Mouse (Mus musculus): ENCODE data around the gene Hspa12a. TPM values are rescaled to one million over a fixed set of nuclear protein-coding genes. Genes with fewer than 3 reads are reported as not detected.
A peak's percentile ranks its signal among the peaks of the same experiment; 100 is the strongest.

Hspa12a gene
- total and polyA plus RNA-seq, 2 experiments from 2014 or later = 56.1 to 70.8 TPM

GRCm38 (mm10) chr19:58839345-58839744 is 104.1 kb downstream of the Hspa12a start:
- H3K9ac ChIP-seq (replicated peaks; ENCODE audit: low read length) = no peak overlapping the region
- no peak for ATAC-seq
- peaks cover 10% of the 10 kb centered on the region for H3K4me1 ChIP-seq (ENCODE audit: insufficient read depth, low read length)
- no peaks in the 10 kb centered on the region for H3K9me3 ChIP-seq (ENCODE audit: low read length)
- no peak overlapping the region for H3K27ac ChIP-seq
- H3K4me2 ChIP-seq (ENCODE audit: low read depth, low read length) = no peak overlapping the region
- WGBS = 40% methylated on average over 3 of the region's 3 CpGs
- H3K36me3 ChIP-seq (ENCODE audit: insufficient read depth, low read length) = no peaks in the 10 kb centered on the region
- no peak for DNase-seq (ENCODE audit: low spot score)
- TF ChIP-seq CTCF (IDR thresholded peaks at IDR 0.05; ENCODE audit: low read depth) = no peak
- H3K27me3 ChIP-seq (ENCODE audit: insufficient read depth, low read length) = no peaks in the 10 kb centered on the region
- H3K4me3 ChIP-seq (ENCODE audit: low read length) = no peak overlapping the region

GRCm38 (mm10) chr19:58838706-58839105 is 104.7 kb downstream of the Hspa12a start:
- 56% methylated on average over 9 of the region's 9 CpGs for WGBS
- H3K4me3 ChIP-seq (ENCODE audit: low read length) = no peak overlapping the region
- H3K9ac ChIP-seq (replicated peaks; ENCODE audit: low read length) = no peak overlapping the region
- peaks cover 10% of the 10 kb centered on the region for H3K4me1 ChIP-seq (ENCODE audit: insufficient read depth, low read length)
- no peaks in the 10 kb centered on the region for H3K9me3 ChIP-seq (ENCODE audit: low read length)
- DNase-seq (ENCODE audit: low spot score) = no peak
- no peaks in the 10 kb centered on the region for H3K27me3 ChIP-seq (ENCODE audit: insufficient read depth, low read length)
- H3K4me2 ChIP-seq (ENCODE audit: low read depth, low read length) = no peak overlapping the region
- no peak for ATAC-seq
- H3K27ac ChIP-seq = no peak overlapping the region
- TF ChIP-seq CTCF (IDR thresholded peaks at IDR 0.05; ENCODE audit: low read depth) = no peak
- H3K36me3 ChIP-seq (ENCODE audit: insufficient read depth, low read length) = no peaks in the 10 kb centered on the region

- Histone ChIP-seq H3K27ac (0 out of 2 replicates have a peak overlapping the region, but pooled peaks have one; percentile 2), H3K4me3 (ENCODE audit: low read length) (no peak overlapping the region), H3K4me2 (ENCODE audit: low read depth, low read length) (no peak overlapping the region), H3K9me3 (ENCODE audit: low read length) (no peaks in the 10 kb centered on the region), H3K4me1 (ENCODE audit: insufficient read depth, low read length) (peaks cover 13% of the 10 kb centered on the region), H3K36me3 (ENCODE audit: insufficient read depth, low read length) (no peaks in the 10 kb centered on the region), H3K27me3 (ENCODE audit: insufficient read depth, low read length) (no peaks in the 10 kb centered on the region), H3K9ac (replicated peaks; ENCODE audit: low read length) (no peak overlapping the region)
- 52% methylated on average over 13 of the region's 13 CpGs for WGBS
- DNase-seq (ENCODE audit: low spot score) (peak; percentile 36), ATAC-seq (no peak)
- TF ChIP-seq CTCF (IDR thresholded peaks at IDR 0.05; ENCODE audit: low read depth) = no peak
Observed at GRCm38 (mm10) chr19:58833639-58834180, 109.7 kb downstream of the Hspa12a start.

- DNase-seq (ENCODE audit: low spot score) (no peak), ATAC-seq (no peak)
- no peaks in the 10 kb centered on the region for H3K27me3 ChIP-seq (ENCODE audit: insufficient read depth, low read length)
- no peak overlapping the region for H3K27ac ChIP-seq
- no peak overlapping the region for H3K4me2 ChIP-seq (ENCODE audit: low read depth, low read length)
- TF ChIP-seq CTCF (IDR thresholded peaks at IDR 0.05; ENCODE audit: low read depth) = no peak
- peaks cover 13% of the 10 kb centered on the region for H3K4me1 ChIP-seq (ENCODE audit: insufficient read depth, low read length)
- no peaks in the 10 kb centered on the region for H3K36me3 ChIP-seq (ENCODE audit: insufficient read depth, low read length)
- H3K9me3 ChIP-seq (ENCODE audit: low read length) = no peaks in the 10 kb centered on the region
- H3K4me3 ChIP-seq (ENCODE audit: low read length) = no peak overlapping the region
- H3K9ac ChIP-seq (replicated peaks; ENCODE audit: low read length) = no peak overlapping the region
- 73% methylated on average over 2 of the region's 2 CpGs for WGBS
Observed at GRCm38 (mm10) chr19:58832988-58833387, 110.5 kb downstream of the Hspa12a start.

DNA sequence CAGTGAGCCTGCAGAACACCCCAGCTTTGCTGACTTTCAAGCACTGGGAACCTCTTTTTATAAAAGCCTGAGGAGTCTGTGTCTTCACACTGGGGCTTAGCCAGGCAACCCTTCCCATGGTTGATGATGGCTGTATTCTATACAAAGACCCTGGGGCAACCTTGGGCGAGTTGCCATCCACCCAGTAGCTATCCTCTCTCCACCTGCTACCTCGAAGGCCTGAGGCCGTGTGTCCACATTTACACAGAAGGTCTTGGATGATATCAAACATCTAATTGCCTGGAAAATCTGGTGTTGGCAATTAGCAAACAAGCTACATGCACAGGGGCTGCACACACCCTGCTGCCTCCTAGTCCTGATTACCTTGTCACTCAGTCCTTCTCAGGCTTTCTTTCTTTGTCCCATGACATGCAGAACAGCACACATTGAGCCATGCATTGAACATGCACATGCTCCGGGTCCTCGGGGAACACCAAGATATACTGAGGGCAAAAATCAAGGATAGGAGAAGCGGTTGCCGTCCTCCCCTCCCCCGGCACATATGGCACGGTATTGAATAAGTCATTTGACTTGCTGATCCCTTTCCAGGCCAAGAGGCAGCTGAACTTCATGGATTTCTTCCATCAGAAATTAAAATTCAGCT is 112.1 kb downstream of the Hspa12a start:
- Histone ChIP-seq H3K4me1 (ENCODE audit: insufficient read depth, low read length) (peaks cover 13% of the 10 kb centered on the region), H3K4me3 (ENCODE audit: low read length) (no peak overlapping the region), H3K36me3 (ENCODE audit: insufficient read depth, low read length) (no peaks in the 10 kb centered on the region), H3K9me3 (ENCODE audit: low read length) (no peaks in the 10 kb centered on the region), H3K27ac (no peak overlapping the region), H3K9ac (replicated peaks; ENCODE audit: low read length) (no peak overlapping the region), H3K27me3 (ENCODE audit: insufficient read depth, low read length) (no peaks in the 10 kb centered on the region), H3K4me2 (ENCODE audit: low read depth, low read length) (no peak overlapping the region)
- DNase-seq (ENCODE audit: low spot score) (peak; percentile 78), ATAC-seq (peak; percentile 15)
- WGBS = 47% methylated on average over 9 of the region's 9 CpGs
- TF ChIP-seq CTCF (IDR thresholded peaks at IDR 0.05; ENCODE audit: low read depth) = no peak

GRCm38 (mm10) chr19:58830182-58830581 is 113.3 kb downstream of the Hspa12a start:
- no peak overlapping the region for H3K9ac ChIP-seq (replicated peaks; ENCODE audit: low read length)
- H3K36me3 ChIP-seq (ENCODE audit: insufficient read depth, low read length) = no peaks in the 10 kb centered on the region
- H3K4me2 ChIP-seq (ENCODE audit: low read depth, low read length) = no peak overlapping the region
- TF ChIP-seq CTCF (IDR thresholded peaks at IDR 0.05; ENCODE audit: low read depth) = no peak
- ATAC-seq (no peak), DNase-seq (ENCODE audit: low spot score) (no peak)
- no peaks in the 10 kb centered on the region for H3K9me3 ChIP-seq (ENCODE audit: low read length)
- H3K27me3 ChIP-seq (ENCODE audit: insufficient read depth, low read length) = no peaks in the 10 kb centered on the region
- peak overlapping the region; percentile 12 for H3K27ac ChIP-seq
- 70% methylated on average over 7 of the region's 7 CpGs for WGBS
- H3K4me1 ChIP-seq (ENCODE audit: insufficient read depth, low read length) = peaks cover 13% of the 10 kb centered on the region
- H3K4me3 ChIP-seq (ENCODE audit: low read length) = no peak overlapping the region

DNA sequence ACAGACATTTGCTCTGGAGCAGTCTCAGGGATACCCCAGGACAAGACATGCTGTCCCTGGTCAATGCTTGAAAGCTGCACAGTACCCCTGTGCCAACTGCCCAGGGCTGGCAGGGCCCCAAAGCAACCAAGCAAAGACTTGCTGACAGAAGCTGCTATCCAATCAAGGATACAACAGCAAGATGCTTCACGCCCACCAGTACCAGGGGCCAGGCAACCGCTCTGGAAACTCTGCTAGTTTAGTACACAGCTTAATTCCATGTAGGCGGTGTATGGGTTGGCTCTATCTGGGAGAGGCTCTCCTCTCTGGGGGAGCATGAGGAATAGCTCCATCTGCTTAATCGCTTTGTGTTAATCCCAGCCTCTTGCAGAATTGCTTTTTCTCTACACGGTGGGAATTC is 113.9 kb downstream of the Hspa12a start:
- Histone ChIP-seq H3K4me2 (ENCODE audit: low read depth, low read length) (no peak overlapping the region), H3K9me3 (ENCODE audit: low read length) (no peaks in the 10 kb centered on the region), H3K4me3 (ENCODE audit: low read length) (no peak overlapping the region), H3K36me3 (ENCODE audit: insufficient read depth, low read length) (no peaks in the 10 kb centered on the region), H3K4me1 (ENCODE audit: insufficient read depth, low read length) (peaks cover 13% of the 10 kb centered on the region), H3K9ac (replicated peaks; ENCODE audit: low read length) (no peak overlapping the region), H3K27ac (peak overlapping the region; percentile 12), H3K27me3 (ENCODE audit: insufficient read depth, low read length) (no peaks in the 10 kb centered on the region)
- DNase-seq (ENCODE audit: low spot score) (peak; percentile 88), ATAC-seq (peak; percentile 87)
- TF ChIP-seq CTCF (IDR thresholded peaks at IDR 0.05; ENCODE audit: low read depth) = no peak
- 31% methylated on average over 5 of the region's 5 CpGs for WGBS

Data from hindbrain, postnatal 0 days (tissue).